Mouse (Mus musculus) liver, embryonic 13.5 days (tissue): ENCODE results near the gene Mylk3. TPM values are rescaled to one million over a fixed set of nuclear protein-coding genes. Genes with fewer than 3 reads are reported as not detected.
A peak's percentile ranks its signal among the peaks of the same experiment; 100 is the strongest.

Source experiments
- ATAC-seq: fragments of 200-750 bp; cut with Nextera tagmentation; 2 replicates; pipeline ENCODE4 v1.8.0; 2017; ENCODE audit warnings: low read depth, mild to moderate bottlenecking, moderate number of reproducible peaks, moderate library complexity
- DNase-seq: peaks from one replicate; pipeline ENCODE4 v3.0.0; 2022
- H3K27ac ChIP-seq: fragments of 300-500 bp; sonication (generic); 2 replicates; pipeline ENCODE4 v1.5.1; 2015; ENCODE audit warnings: moderate library complexity, mild to moderate bottlenecking, inconsistent platforms
- H3K27me3 ChIP-seq: fragments of 300-500 bp; sonication (generic); 2 replicates; pipeline ENCODE4 v1.6.1; 2015; ENCODE audit warnings: mild to moderate bottlenecking, inconsistent platforms
- H3K36me3 ChIP-seq: fragments of 300-500 bp; sonication (generic); 2 replicates; pipeline ENCODE4 v1.6.1; 2015; ENCODE audit warnings: mild to moderate bottlenecking, inconsistent platforms
- H3K4me1 ChIP-seq: fragments of 300-500 bp; sonication (generic); replicated peaks from 2 replicates; pipeline ENCODE4 v1.6.1; 2015; ENCODE audit warnings: inconsistent platforms
- H3K4me2 ChIP-seq: fragments of 300-500 bp; sonication (generic); 2 replicates; pipeline ENCODE4 v1.6.1; 2015; ENCODE audit warnings: inconsistent platforms, mild to moderate bottlenecking, moderate library complexity
- H3K4me3 ChIP-seq: fragments of 300-500 bp; sonication (generic); replicated peaks from 2 replicates; pipeline ENCODE4 v1.5.1; 2015; ENCODE audit warnings: mild to moderate bottlenecking, inconsistent platforms
- H3K9ac ChIP-seq: fragments of 300-500 bp; sonication (generic); 2 replicates; pipeline ENCODE4 v1.6.1; 2015; ENCODE audit warnings: mild to moderate bottlenecking, inconsistent platforms
- H3K9me3 ChIP-seq: fragments of 300-500 bp; sonication (generic); replicated peaks from 2 replicates; pipeline ENCODE4 v1.6.1; 2016; ENCODE audit warnings: inconsistent platforms
- WGBS: fragments of 180-500 bp; shearing (Covaris S2); methylation state at CpG from one replicate; pipeline ENCODE4 v1.1.7; 2015; ENCODE audit not compliant: insufficient replicate concordance; 5-methylcytosine and 5-hydroxymethylcytosine counted together
- polyA plus RNA-seq: library from polyadenylated mRNA; unstranded; fragments of >200 nt; fragmentation: Nextera tagmentation; extraction: Ambion mirVana; gene quantifications from 2 replicates; pipeline ENCODE4 v1.2.1, GENCODE M21; 2015

Gene Mylk3
- polyA plus RNA-seq, 1 experiment from 2014 or later, result 44.7 TPM

DNA sequence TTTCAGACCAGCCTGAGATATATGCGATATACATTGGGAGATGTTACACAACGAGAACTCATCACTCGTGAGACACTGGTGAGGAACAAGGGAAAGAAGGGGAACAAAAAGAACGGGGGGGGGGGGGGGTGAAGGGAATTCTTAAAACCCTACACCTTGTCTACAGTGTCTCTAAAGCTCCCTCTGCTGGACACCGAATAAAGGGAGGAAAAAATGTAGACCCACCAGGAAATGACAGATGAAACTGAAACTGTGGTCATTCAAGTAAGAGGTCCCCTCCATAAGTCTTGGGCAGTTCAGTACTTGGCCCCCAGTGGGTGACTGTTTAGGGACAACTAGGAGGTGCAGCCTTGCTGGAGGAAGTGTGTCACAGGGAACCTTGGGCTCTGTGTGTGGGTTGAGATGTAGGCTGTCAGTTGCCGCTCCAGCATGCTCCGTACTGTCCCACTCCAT is 21.9 kb upstream of the Mylk3 start:
- Histone ChIP-seq H3K4me3 (no peak overlapping the region), H3K4me1 (0 out of 2 replicates have a peak, but pooled peaks cover 15% of the 10 kb centered on the region), H3K4me2 (no peak overlapping the region), H3K27me3 (no peaks in the 10 kb centered on the region), H3K36me3 (peaks cover 5% of the 10 kb centered on the region; the same call in 1 of the 2 replicates), H3K9me3 (no peaks in the 10 kb centered on the region), H3K9ac (no peak overlapping the region), H3K27ac (no peak overlapping the region)
- 44% methylated on average over 7 of the region's 7 CpGs for WGBS
- DNase-seq (no peak), ATAC-seq (peak; percentile 39; the same call in 1 of the 2 replicates)

DNA sequence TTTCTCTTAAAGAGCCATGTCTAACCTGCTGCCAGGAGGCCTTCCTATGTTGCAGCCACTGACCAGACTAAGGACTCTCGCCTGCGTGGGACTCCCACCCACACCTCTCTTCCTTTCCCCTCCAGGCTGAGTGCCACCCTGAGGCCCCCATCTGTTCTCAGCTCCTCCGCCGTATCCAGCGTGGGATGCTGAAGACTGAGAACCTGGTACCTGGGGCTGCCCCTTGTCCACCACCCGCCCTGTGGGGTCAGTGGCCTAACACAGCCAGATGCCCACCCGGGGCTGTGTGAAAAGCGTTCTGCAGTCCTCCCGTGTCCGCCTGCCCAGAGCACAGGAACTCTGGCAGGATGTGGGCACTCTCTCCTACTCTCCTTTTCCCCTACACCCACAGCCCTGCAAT is 19.8 kb upstream of the Mylk3 start:
- Histone ChIP-seq H3K27me3 (no peaks in the 10 kb centered on the region), H3K36me3 (peaks cover 5% of the 10 kb centered on the region; the same call in 1 of the 2 replicates), H3K4me2 (no peak overlapping the region), H3K4me3 (no peak overlapping the region), H3K4me1 (0 out of 2 replicates have a peak, but pooled peaks cover 15% of the 10 kb centered on the region), H3K9ac (no peak overlapping the region), H3K9me3 (no peaks in the 10 kb centered on the region), H3K27ac (no peak overlapping the region)
- ATAC-seq (0 out of 2 replicates have a peak, but pooled peaks have one; percentile 29), DNase-seq (no peak)
- WGBS, result 69% methylated on average over 10 of the region's 10 CpGs

- DNase-seq (no peak), ATAC-seq (no peak)
- H3K4me2 ChIP-seq, result no peak overlapping the region
- H3K27ac ChIP-seq, result no peak overlapping the region
- no peak overlapping the region for H3K9ac ChIP-seq
- no peaks in the 10 kb centered on the region for H3K9me3 ChIP-seq
- 50% methylated on average over 3 of the region's 3 CpGs for WGBS
- no peak overlapping the region for H3K4me3 ChIP-seq
- H3K36me3 ChIP-seq, result peaks cover 5% of the 10 kb centered on the region; the same call in 1 of the 2 replicates
- H3K27me3 ChIP-seq, result no peaks in the 10 kb centered on the region
- 0 out of 2 replicates have a peak, but pooled peaks cover 15% of the 10 kb centered on the region for H3K4me1 ChIP-seq
These were observed 19.3 kb upstream of the Mylk3 start for GRCm38 (mm10) chr8:85405418-85405817.

DNA sequence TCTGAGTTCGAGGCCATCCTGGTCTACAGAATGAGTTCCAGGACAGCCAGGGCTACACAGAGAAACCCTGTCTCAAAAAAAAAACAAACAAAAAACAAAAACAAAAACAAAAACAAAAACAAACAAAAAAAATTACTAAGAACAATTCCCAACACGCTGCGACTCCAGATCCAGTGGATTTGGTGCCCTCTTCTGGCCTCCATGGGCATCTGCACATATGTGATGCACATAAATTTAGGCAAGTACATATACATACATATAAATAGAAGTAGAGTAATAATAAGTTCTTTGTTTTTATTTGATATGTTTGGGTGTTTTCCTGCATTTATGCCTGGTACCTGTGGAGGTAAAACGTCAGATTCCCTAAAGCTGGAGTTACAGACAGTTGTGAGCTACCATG is 12.4 kb upstream of the Mylk3 start:
- H3K27ac ChIP-seq, result no peak overlapping the region
- 85% methylated on average over 4 of the region's 4 CpGs for WGBS
- no peak for DNase-seq
- no peaks in the 10 kb centered on the region for H3K27me3 ChIP-seq
- H3K4me2 ChIP-seq, result no peak overlapping the region
- no peaks in the 10 kb centered on the region for H3K9me3 ChIP-seq
- no peak for ATAC-seq
- H3K36me3 ChIP-seq, result no peaks in the 10 kb centered on the region
- peaks cover 44% of the 10 kb centered on the region for H3K4me1 ChIP-seq
- no peak overlapping the region for H3K4me3 ChIP-seq
- no peak overlapping the region for H3K9ac ChIP-seq

- Histone ChIP-seq H3K9me3 (no peaks in the 10 kb centered on the region), H3K9ac (peak overlapping the region; percentile 50; the same call in 1 of the 2 replicates), H3K4me1 (peaks cover 47% of the 10 kb centered on the region), H3K4me2 (peak overlapping the region; percentile 54), H3K27me3 (no peaks in the 10 kb centered on the region), H3K36me3 (no peaks in the 10 kb centered on the region), H3K27ac (peak overlapping the region; percentile 86), H3K4me3 (no peak overlapping the region)
- ATAC-seq (peak; percentile 76), DNase-seq (peak; percentile 64)
- WGBS, result 37% methylated on average over 5 of the region's 5 CpGs
These were observed 11.4 kb upstream of the Mylk3 start for GRCm38 (mm10) chr8:85397508-85397907.

DNA sequence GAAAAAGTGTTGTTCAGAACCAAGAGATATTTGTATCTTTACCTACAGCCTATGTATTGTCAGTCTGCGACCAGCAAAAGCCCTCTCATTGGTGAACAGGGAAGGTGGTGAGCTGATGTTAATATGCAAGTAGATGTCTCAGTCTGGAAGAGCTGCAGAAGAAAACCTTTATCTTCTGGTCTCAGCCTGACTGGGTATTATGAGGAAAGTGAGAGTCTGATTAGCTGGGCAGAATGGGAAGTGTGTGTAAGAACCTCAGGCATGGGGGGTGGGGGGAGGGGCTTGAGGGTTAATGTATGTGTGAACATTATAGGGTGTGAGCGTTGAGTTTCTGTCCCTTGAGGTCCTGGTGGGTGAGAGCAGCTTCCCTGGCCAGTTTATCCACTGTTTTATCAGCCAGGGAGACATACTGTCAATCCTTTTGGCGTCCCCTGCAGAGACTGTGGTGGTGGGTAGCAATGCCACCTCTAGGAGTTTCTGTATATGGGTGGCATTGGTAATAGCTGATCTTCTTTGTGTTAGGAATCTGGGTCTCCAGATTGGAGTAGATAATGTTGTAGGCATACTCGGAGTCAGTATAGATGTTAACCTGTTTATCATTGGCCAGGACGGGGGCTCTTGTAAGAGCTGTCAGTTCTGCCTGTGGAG is 10.4 kb upstream of the Mylk3 start:
- ATAC-seq (peak; percentile 77), DNase-seq (no peak)
- H3K9ac ChIP-seq, result peak overlapping the region; percentile 50
- WGBS, result 26% methylated on average over 5 of the region's 5 CpGs
- H3K27me3 ChIP-seq, result no peaks in the 10 kb centered on the region
- H3K27ac ChIP-seq, result peak overlapping the region; percentile 86
- peaks cover 53% of the 10 kb centered on the region for H3K4me1 ChIP-seq
- H3K4me3 ChIP-seq, result peak overlapping the region; percentile 25; the same call in 1 of the 2 replicates
- H3K4me2 ChIP-seq, result peak overlapping the region; percentile 54
- no peaks in the 10 kb centered on the region for H3K36me3 ChIP-seq
- H3K9me3 ChIP-seq, result no peaks in the 10 kb centered on the region

GRCm38 (mm10) chr8:85395681-85396431 is 9.7 kb upstream of the Mylk3 start:
- Histone ChIP-seq H3K4me3 (peak overlapping the region; percentile 25; the same call in 1 of the 2 replicates), H3K36me3 (no peaks in the 10 kb centered on the region), H3K9me3 (no peaks in the 10 kb centered on the region), H3K27me3 (no peaks in the 10 kb centered on the region), H3K4me2 (peak overlapping the region; percentile 54), H3K27ac (peak overlapping the region; percentile 86), H3K4me1 (peaks cover 60% of the 10 kb centered on the region), H3K9ac (peak overlapping the region; percentile 50)
- ATAC-seq, result peak; percentile 80
- 26% methylated on average over 8 of the region's 8 CpGs for WGBS
- peak; percentile 36 for DNase-seq

DNA sequence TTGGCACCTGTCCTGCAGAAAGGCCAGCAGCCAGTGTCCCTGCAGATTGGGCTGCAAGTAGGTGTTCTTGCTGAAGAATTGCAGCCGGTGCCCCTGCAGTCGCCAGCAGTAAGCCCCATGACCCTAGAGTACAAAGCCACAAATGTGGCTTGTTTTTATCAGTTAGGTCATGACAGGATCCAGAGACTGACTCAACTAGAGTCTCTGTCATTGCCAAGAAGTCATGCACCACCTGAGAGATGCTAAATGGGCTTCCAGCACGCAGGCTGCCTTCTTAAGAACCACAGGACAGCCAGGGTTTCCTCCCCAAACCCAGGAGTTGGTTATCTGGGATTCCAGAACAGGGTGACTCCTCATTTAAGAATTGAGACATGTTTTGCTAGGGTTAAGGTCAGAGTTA is 8.9 kb upstream of the Mylk3 start:
- Histone ChIP-seq H3K9me3 (no peaks in the 10 kb centered on the region), H3K36me3 (no peaks in the 10 kb centered on the region), H3K27me3 (no peaks in the 10 kb centered on the region), H3K4me1 (peaks cover 63% of the 10 kb centered on the region), H3K4me3 (no peak overlapping the region), H3K9ac (0 out of 2 replicates have a peak overlapping the region, but pooled peaks have one; percentile 15), H3K4me2 (peak overlapping the region; percentile 8; the same call in 1 of the 2 replicates), H3K27ac (peak overlapping the region; percentile 86)
- no peak for DNase-seq
- WGBS, result 22% methylated on average over 3 of the region's 3 CpGs
- ATAC-seq, result no peak

DNA sequence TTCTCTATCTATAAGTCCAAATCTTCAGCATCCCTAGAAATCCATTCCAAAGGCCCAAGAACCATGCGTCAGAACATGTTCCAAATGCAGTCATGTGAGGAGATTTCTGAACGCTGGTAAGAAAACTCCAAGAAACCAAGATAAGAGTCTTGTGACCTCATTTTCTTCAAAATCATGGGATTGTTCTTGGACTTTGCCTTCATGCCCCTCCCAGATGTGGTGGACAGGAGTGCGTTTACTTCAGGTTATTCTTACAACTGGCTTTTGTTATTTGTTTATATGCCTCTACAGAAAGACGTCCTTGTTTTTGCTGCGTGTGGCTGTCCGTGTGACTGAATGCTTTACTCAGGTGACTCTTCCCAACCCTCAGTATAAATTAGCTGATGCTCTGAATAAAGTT is 7.1 kb upstream of the Mylk3 start:
- no peak overlapping the region for H3K9ac ChIP-seq
- ATAC-seq, result no peak
- no peaks in the 10 kb centered on the region for H3K27me3 ChIP-seq
- DNase-seq, result no peak
- no peak overlapping the region for H3K4me2 ChIP-seq
- H3K27ac ChIP-seq, result no peak overlapping the region
- peaks cover 63% of the 10 kb centered on the region for H3K4me1 ChIP-seq
- H3K4me3 ChIP-seq, result no peak overlapping the region
- no peaks in the 10 kb centered on the region for H3K9me3 ChIP-seq
- WGBS, result 73% methylated on average over 6 of the region's 6 CpGs
- no peaks in the 10 kb centered on the region for H3K36me3 ChIP-seq

DNA sequence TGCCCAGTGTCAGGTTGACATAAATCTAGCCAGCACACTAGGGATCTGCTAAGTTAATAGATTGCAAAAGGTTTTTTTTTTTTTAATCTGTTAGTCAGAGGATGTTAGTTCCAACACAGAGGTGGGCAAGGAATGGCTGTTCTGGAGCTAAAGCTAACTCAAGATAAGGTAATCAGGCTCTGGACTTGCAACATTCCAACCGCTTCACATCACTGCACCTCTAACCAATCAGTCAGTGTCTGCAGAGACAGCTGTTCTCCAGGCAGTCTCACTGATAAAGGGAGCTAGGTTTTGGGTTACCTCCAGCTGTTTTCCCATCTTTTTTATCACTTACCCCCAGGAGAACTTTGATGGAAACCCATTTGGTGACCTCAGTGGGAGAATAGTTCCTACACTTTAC is 5.3 kb upstream of the Mylk3 start:
- 22% methylated on average over 1 of the region's 1 CpGs for WGBS
- H3K4me1 ChIP-seq, result peaks cover 49% of the 10 kb centered on the region
- H3K9ac ChIP-seq, result no peak overlapping the region
- no peaks in the 10 kb centered on the region for H3K9me3 ChIP-seq
- no peak overlapping the region for H3K4me2 ChIP-seq
- H3K27ac ChIP-seq, result peak overlapping the region; percentile 42; the same call in 1 of the 2 replicates
- peak; percentile 59 for ATAC-seq
- no peak overlapping the region for H3K4me3 ChIP-seq
- no peaks in the 10 kb centered on the region for H3K27me3 ChIP-seq
- no peak for DNase-seq
- no peaks in the 10 kb centered on the region for H3K36me3 ChIP-seq

- H3K4me2 ChIP-seq, result peak overlapping the region; percentile 82
- DNase-seq (no peak), ATAC-seq (no peak)
- 44% methylated on average over 4 of the region's 4 CpGs for WGBS
- H3K9ac ChIP-seq, result peak overlapping the region; percentile 79
- H3K4me3 ChIP-seq, result peak overlapping the region; percentile 73
- peaks cover 82% of the 10 kb centered on the region for H3K4me1 ChIP-seq
- peaks cover 2% of the 10 kb centered on the region; the same call in 1 of the 2 replicates for H3K36me3 ChIP-seq
- H3K9me3 ChIP-seq, result no peaks in the 10 kb centered on the region
- H3K27ac ChIP-seq, result peak overlapping the region; percentile 100
- no peaks in the 10 kb centered on the region for H3K27me3 ChIP-seq
These were observed 4.2 kb downstream of the Mylk3 start for GRCm38 (mm10) chr8:85381926-85382325.
